Comparison of ENCODE assay signal across 15 mouse cellular contexts in genomic region chr8:87093716-87094115, GRCm38 (mm10).
"Had no signal": no experiment of that assay in that cellular context is flagged by ENCODE, and none has a peak within 500 bp of the region (broad histone marks: within the 10 kb centered on the region; RNA-seq: fewer than 3 reads in every experiment).

No protein-coding gene starts in this region.

- H3K27ac ChIP-seq: kidney, postnatal 0 days; layer of hippocampus, adult 2 months; limb, embryonic 10.5 days; liver, embryonic 12.5 days; lung, embryonic 15.5 days; macrophage; midbrain, embryonic 15.5 days; neural tube, embryonic 12.5 days; stomach, postnatal 0 days had no signal

- H3K9me3 ChIP-seq: limb, embryonic 10.5 days; liver, embryonic 12.5 days; lung, embryonic 15.5 days; midbrain, embryonic 15.5 days; neural tube, embryonic 12.5 days had no signal

- ATAC-seq: liver, embryonic 12.5 days; midbrain, embryonic 15.5 days had no signal

- H3K36me3 ChIP-seq: limb, embryonic 10.5 days; liver, embryonic 12.5 days; lung, embryonic 15.5 days; midbrain, embryonic 15.5 days; neural tube, embryonic 12.5 days had no signal

- H3K4me2 ChIP-seq: liver, embryonic 12.5 days; lung, embryonic 15.5 days; midbrain, embryonic 11.5 days; midbrain, embryonic 15.5 days; neural tube, embryonic 12.5 days had no signal

- H3K27me3 ChIP-seq: liver, embryonic 12.5 days; lung, embryonic 15.5 days; megakaryocyte, embryonic 14.5 days; midbrain, embryonic 15.5 days; neural tube, embryonic 12.5 days had no signal

- H3K4me3 ChIP-seq: layer of hippocampus, adult 2 months; limb, embryonic 10.5 days; liver, embryonic 12.5 days; lung, embryonic 15.5 days; megakaryocyte, embryonic 14.5 days; midbrain, embryonic 15.5 days; neural tube, embryonic 12.5 days had no signal

- DNase-seq: kidney, adult 9 months; kidney, postnatal 36 days; lung, postnatal 14 days; thymus, postnatal 4 days had no signal

- H3K9ac ChIP-seq: liver, embryonic 12.5 days; lung, embryonic 15.5 days; midbrain, embryonic 15.5 days; neural tube, embryonic 12.5 days had no signal

- H3K4me1 ChIP-seq: liver, embryonic 12.5 days; lung, embryonic 15.5 days; megakaryocyte, embryonic 14.5 days had no signal
